Mouse (Mus musculus) stomach, postnatal 0 days (tissue): ENCODE measurements around the gene Esm1.

Source experiments
- CTCF ChIP-seq: IDR thresholded peaks from 2 replicates; pipeline ENCODE4 v1.5.1; 2016; ENCODE audit warnings: antibody characterized with exemption, low read depth, mild to moderate bottlenecking, moderate library complexity
- EP300 ChIP-seq: optimal IDR thresholded peaks from 2 replicates; pipeline ENCODE3; 2016; ENCODE audit warnings: antibody characterized with exemption

- TF ChIP-seq EP300, result no peak
- TF ChIP-seq CTCF, result no peak
These were observed 41.4 kb upstream of the Esm1 start for GRCm38 (mm10) chr13:113168018-113168534.
